Mouse (Mus musculus) T-helper 2 cell (primary cell): ENCODE data around the gene Slc22a20.

Experiments
- in situ Hi-C: fragments of 300-600 bp; cut with MboI, MseI; formaldehyde crosslinking; loops from one replicate; pipeline ENCODE4 v1.15.1; 2025; ENCODE audit warnings: high pct_unique_total_duplicates

Gene Slc22a20

GRCm38 (mm10) chr19:5927532-5927931, 58.4 kb downstream of the Slc22a20 start:
- in situ Hi-C loops = no loop called here

DNA sequence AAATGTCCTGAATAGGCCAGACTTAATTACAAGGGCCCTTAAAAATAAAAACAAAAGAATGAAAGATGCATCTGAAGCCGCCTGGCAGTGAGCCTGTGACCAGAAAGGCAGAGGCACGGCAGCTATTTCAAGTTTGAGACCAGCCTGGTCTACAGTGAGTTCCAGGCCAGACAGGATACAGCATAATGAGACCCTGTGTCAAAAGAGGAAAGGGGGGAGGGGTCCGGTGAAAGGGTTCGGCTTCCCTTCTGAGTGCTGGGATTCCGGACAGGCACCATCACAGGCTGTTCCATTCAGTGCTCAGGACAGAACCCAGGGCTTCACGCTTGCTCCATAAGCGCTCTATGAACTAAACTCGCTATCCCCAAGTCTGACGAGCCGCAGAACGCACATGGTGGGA, 58.9 kb downstream of the Slc22a20 start:
- in situ Hi-C loops = no loop called here

GRCm38 (mm10) chr19:5925311-5925855, 60.6 kb downstream of the Slc22a20 start:
- in situ Hi-C loops = no loop called here

GRCm38 (mm10) chr19:5924713-5925093, 61.2 kb downstream of the Slc22a20 start, which contains the start of gene Cdc42ep2:
Gene Cdc42ep2 (minus strand): TSS chr19:5924816.
- in situ Hi-C loops = loop anchor here (5.0 kb wide), 1 partner anchor 33 kb away; no protein-coding TSS in a partner anchor

GRCm38 (mm10) chr19:5923990-5924712, 61.8 kb downstream of the Slc22a20 start:
- in situ Hi-C loops = loop anchor here (5.0 kb wide), 1 partner anchor 33 kb away; no protein-coding TSS in a partner anchor

DNA sequence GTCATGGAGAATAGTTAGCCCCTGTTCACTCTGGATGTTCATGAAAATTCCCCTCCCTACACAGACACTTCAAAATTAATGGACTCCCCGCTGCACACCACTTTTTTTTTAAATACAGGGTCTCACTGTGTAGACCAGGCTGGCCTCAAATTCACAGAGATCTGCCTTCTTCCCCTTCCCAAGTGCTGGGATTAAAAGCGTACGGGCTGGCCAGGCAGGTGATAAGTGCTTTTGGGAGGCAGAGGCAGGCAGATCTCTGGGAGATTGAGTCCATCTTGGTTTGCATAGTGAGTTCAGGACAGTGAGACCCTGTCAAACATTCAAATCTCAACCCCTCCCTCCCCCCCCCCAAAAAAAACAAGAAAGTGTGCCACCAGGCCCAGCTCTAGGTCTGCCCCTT, 63.0 kb downstream of the Slc22a20 start:
- in situ Hi-C loops = loop anchor here (5.0 kb wide), 1 partner anchor 34 kb away; no protein-coding TSS in a partner anchor

- in situ Hi-C loops = loop anchor here (5.0 kb wide), 1 partner anchor 35 kb away; no protein-coding TSS in a partner anchor
Observed at GRCm38 (mm10) chr19:5922119-5922942, 63.6 kb downstream of the Slc22a20 start.

DNA sequence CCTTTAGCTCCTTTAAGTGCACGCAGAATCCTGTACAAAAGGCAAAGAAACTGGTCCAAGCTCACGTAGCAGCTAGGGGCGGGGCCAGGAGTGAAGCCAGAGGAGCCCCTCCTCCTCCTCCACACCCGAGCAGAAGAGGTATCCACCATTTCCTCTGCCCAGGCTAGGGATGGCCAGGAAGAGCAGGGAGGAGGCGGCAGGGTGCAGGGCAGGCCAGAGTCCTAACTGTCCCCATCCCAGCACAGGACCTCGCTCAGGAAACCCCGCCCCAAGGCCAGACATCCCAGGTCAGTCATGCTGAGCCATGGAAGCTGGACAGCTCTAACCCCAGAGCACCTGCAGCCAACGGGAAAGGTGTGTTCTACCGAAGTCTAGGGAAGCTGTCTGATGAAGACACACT, 64.2 kb downstream of the Slc22a20 start:
- in situ Hi-C loops = loop anchor here (5.0 kb wide), 1 partner anchor 36 kb away; no protein-coding TSS in a partner anchor
